Mouse (Mus musculus): ENCODE results near the gene Cts8. TPM values are rescaled to one million over a fixed set of nuclear protein-coding genes. Genes with fewer than 3 reads are reported as not detected.

The Cts8 gene
- total RNA-seq (2021), result not detected
- long read RNA-seq, experiment 1, result 0 reads
- long read RNA-seq, experiment 2, result 0 reads

DNA sequence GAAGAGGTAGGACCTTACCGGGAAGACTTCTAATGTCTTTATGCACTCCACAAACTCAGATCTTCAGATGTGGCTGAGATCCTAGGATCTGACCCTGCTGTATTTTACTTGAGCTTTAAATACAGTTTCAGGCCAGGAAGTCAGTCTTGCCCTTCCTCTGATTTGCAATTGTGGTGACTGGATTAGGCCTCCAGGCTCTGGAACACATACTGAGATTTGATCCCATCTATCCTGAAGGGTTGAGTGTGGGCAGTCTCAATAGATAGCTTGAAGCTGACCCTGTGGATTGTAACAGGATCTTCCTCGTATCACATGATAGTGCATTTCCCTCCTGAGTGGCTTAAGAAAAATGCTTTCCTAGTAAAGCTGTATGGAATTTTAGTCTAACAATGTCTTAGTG, at the start of gene Cts8:
Gene Cts8 (minus strand): TSS at position 101 of the 400 bp plus-strand sequence.
- no peak for DNase-seq

GRCm38 (mm10) chr13:61288739-61289138, 33.6 kb upstream of the Cts8 start, which contains the start of gene Gm49398:
Gene Gm49398 (minus strand): TSS chr13:61288839.
- DNase-seq, result no peak

DNA sequence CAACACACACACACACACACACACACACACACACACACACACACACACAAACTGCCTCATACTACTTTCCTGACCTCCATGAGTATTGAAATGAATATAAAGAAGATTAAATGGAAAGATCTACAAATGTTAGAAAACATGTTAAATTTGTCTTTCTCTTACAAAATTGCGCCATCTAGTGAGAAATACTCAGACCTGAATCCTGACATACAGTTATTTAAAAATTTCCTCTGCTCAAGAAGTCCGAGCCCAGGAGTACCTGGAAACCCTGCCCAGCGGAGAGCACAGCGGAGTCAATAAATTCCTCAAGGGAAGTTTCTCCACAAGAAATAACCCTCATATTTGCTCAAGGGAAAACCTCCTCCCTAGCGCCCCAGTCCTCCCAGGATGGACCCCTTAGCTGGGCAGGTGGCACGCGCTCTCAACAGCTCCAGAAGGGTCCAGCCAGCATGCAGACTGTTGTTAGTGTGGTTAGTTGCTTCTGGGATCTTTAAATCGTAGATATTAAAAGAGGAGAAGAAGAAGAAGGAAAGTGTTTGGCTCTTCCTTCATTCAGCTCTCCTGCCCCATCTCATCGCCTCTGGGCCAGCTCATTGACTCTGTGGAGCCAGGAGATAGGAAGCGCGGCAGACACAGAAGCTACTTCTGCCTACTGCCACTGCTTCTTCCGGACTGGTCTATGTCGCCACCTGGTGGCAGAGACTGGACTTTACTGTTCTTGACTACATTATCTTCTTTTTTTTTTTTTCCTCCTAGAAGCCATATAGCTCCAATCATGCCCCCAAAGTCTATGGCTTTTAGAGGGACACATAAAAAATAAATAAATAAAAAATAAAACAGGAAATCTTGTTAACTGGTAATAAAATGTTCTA, 13.8 kb downstream of the Cts8 start:
- DNase-seq, result no peak

- DNase-seq, result no peak
These were observed 51.8 kb downstream of the Cts8 start, which contains the start of gene Cts6 for GRCm38 (mm10) chr13:61203310-61203709. Gene Cts6 (minus strand): TSS chr13:61203410.

Other genes starting within 250 kb of the Cts8 start
- gene Ctsj, start 249.4 kb downstream of the Cts8 start, total RNA-seq (2021), result not detected
- not detected for gene Ctsq, start 214.7 kb downstream of the Cts8 start, total RNA-seq (2021)
- gene Ctsr, start 91.1 kb downstream of the Cts8 start, total RNA-seq (2021), result not detected
- gene Cts6, start 51.9 kb downstream of the Cts8 start, total RNA-seq (2021), result not detected
- not detected for gene Gm49398, start 33.5 kb upstream of the Cts8 start, total RNA-seq (2021)
- not detected for gene Cts7, start 102.8 kb upstream of the Cts8 start, total RNA-seq (2021)